Mouse (Mus musculus): Measurements from ENCODE around the gene Ankrd45.

DNA sequence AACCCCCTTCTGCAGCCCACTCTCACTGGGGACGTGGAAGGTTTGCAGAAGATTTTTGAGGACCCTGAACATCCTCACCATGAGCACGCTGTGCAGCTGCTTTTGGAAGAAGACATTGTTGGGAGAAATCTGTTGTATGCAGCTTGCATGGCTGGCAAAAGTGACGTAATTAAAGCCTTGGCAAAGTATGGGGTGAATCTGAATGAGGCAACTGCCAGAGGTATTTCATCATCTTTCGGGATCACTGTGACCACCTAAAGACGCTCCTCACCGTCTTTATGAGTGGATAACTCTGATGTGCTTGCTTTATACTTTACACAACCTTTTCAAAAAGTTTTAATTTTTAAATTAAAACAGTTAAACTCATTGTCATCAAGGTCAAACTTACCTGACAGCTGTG is 8.6 kb downstream of the Ankrd45 start:
- no peak for TF ChIP-seq POLR2A (IDR thresholded peaks at IDR 0.05; ENCODE audit: control insufficient read depth, extremely low read depth, insufficient read depth, low read length, poor library complexity)
- TF ChIP-seq CTCF (IDR thresholded peaks at IDR 0.05; ENCODE audit: borderline replicate concordance, control insufficient read depth, extremely low read depth, insufficient read depth, low read length, poor library complexity) = no peak

Measured in thymus, adult 2 months (tissue).